Mouse (Mus musculus) cerebellum, adult 9-10 months (tissue): ENCODE measurements at regions not wholly inside any gene's neighbourhood (a gene's known extent, or its start where the extent isn't known, plus 50 kb on each side); places are given as distances from the start of the nearest gene placed in this dataset.

ENCODE experiments used
- DNase-seq: peaks from one replicate; pipeline ENCODE4 v3.0.0; 2022

- DNase-seq = no peak
Observed at GRCm38 (mm10) chr15:88229456-88229855, 370.6 kb upstream of the Zdhhc25 start.

- DNase-seq = no peak
Observed at GRCm38 (mm10) chr15:88244606-88245005, 355.5 kb upstream of the Zdhhc25 start.

GRCm38 (mm10) chr15:88245496-88246246, 354.4 kb upstream of the Zdhhc25 start:
- DNase-seq = no peak

GRCm38 (mm10) chr15:88247974-88248625, 352.0 kb upstream of the Zdhhc25 start:
- peak; percentile 91 for DNase-seq

GRCm38 (mm10) chr15:88288051-88288450, 312.1 kb upstream of the Zdhhc25 start:
- DNase-seq = no peak

GRCm38 (mm10) chr15:88288696-88289095, 311.4 kb upstream of the Zdhhc25 start:
- DNase-seq = no peak

- no peak for DNase-seq
Observed at GRCm38 (mm10) chr15:88290740-88291363, 309.2 kb upstream of the Zdhhc25 start.

- DNase-seq = peak; percentile 63
Observed at GRCm38 (mm10) chr15:88299061-88299460, 301.0 kb upstream of the Zdhhc25 start.

GRCm38 (mm10) chr15:88311158-88311557, 288.9 kb upstream of the Zdhhc25 start:
- no peak for DNase-seq

- peak; percentile 67 for DNase-seq
Observed at GRCm38 (mm10) chr15:88314810-88315459, 285.2 kb upstream of the Zdhhc25 start.

GRCm38 (mm10) chr15:88318048-88318447, 282.1 kb upstream of the Zdhhc25 start:
- DNase-seq = no peak

- no peak for DNase-seq
Observed at GRCm38 (mm10) chr15:88319527-88319926, 280.6 kb upstream of the Zdhhc25 start.

GRCm38 (mm10) chr15:88323584-88324375, 276.3 kb upstream of the Zdhhc25 start:
- DNase-seq = no peak

GRCm38 (mm10) chr15:88325108-88325507, 275.0 kb upstream of the Zdhhc25 start:
- DNase-seq = no peak

GRCm38 (mm10) chr15:88353206-88353605, 246.9 kb upstream of the Zdhhc25 start:
- DNase-seq = no peak

GRCm38 (mm10) chr15:88360375-88361035, 239.6 kb upstream of the Zdhhc25 start:
- no peak for DNase-seq

- DNase-seq = peak; percentile 28
Observed at GRCm38 (mm10) chr15:88361351-88361750, 238.8 kb upstream of the Zdhhc25 start.

GRCm38 (mm10) chr15:88362966-88363365, 237.1 kb upstream of the Zdhhc25 start:
- peak; percentile 36 for DNase-seq

GRCm38 (mm10) chr15:88370366-88370765, 229.7 kb upstream of the Zdhhc25 start:
- no peak for DNase-seq

- DNase-seq = no peak
Observed at GRCm38 (mm10) chr15:88372039-88372438, 228.1 kb upstream of the Zdhhc25 start.

GRCm38 (mm10) chr15:88373923-88374322, 226.2 kb upstream of the Zdhhc25 start:
- no peak for DNase-seq

GRCm38 (mm10) chr15:88379342-88379741, 220.8 kb upstream of the Zdhhc25 start:
- DNase-seq = no peak
